Mouse (Mus musculus) lung, postnatal 10 days (tissue): Measurements from ENCODE around the gene Mettl7a3.
A peak's percentile ranks its signal among the peaks of the same experiment; 100 is the strongest.
"Not testable (repeated sequence)": the region's sequence is repeated elsewhere in the genome, so short reads cannot be mapped to it uniquely, and the experiment has no call there.

Experiments
- DNase-seq: peaks from one replicate; pipeline ENCODE4 v3.0.0; 2021

The Mettl7a3 gene

DNA sequence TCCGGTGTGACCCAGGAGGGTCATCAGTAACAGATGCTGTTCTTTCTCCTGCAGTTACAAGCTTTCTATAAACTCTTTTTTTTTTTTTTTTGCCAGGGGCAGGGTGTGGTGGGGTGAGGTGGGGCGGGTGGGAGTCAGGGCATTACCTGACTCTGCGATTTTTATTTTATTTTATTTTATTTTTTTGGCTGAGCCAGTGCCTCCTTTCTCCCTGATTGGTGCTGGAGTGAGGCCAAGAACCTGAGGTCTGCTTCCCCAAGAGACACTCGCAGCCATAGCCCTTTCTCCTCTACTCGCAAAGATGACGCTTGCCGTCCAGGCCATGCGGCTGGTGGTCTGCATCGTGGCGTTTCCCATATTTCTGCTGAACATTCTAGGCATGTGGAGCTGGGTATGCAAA is at the start of gene Mettl7a3:
Gene Mettl7a3 (plus strand): TSS at position 301 of the 400 bp plus-strand sequence.
- DNase-seq = no peak

DNA sequence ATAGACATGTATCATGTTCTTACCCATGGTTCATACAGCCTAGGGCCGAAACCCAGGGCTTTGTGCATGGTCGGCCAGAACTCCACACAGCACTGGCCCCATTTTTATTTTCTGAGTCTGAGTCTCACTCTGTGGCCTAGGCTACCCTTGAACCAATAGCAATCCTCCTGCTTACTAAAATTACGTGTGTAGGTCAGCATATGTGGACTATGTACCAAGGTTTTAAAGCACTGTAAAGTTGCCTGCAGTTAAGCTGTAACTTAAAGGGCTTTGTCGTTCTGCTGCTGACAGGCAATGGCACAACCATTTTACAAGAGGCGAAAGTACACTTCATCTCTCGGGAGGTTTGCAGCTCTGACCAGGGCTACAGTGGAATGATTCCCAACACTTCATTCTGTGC is 45.7 kb upstream of the Mettl7a3 start:
- DNase-seq = no peak

DNA sequence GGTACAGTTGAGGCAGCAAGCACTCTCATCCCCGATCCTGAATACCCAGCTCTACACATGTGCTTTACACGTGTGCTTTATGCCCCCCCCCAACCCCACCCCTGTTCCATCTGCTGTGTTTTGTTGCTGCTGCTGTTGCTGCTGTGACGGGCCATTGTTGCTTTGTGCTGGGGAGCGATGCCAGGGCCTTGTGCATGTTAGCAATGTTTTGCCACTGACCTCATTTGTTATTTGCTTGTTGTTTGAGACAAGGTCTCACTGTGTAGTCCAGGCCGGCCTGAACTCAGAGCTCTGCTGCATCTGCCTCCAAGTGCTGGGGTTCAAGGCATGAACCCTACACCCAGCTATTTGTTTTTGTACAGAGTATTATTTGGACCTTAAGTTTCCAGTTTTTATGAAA is 43.9 kb upstream of the Mettl7a3 start:
- DNase-seq = no peak

DNA sequence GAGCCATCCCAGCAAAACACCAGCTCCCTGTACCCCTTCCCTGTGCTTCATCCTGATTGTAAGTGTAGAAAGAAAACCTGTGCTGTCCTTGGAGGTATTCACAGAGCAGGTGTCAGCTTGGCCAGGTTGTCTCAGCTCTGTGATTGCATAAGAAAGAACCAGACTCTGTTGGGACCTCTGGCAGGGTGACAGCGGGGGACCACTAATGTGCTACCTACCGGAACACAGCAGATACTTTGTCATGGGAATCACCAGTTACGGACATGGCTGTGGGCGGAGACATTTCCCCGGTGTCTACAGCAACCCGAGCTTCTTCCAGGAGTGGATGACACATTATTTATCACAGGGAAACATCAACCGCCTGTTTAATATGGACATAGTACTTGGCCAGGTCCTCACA is 42.4 kb upstream of the Mettl7a3 start:
- DNase-seq = no peak

DNA sequence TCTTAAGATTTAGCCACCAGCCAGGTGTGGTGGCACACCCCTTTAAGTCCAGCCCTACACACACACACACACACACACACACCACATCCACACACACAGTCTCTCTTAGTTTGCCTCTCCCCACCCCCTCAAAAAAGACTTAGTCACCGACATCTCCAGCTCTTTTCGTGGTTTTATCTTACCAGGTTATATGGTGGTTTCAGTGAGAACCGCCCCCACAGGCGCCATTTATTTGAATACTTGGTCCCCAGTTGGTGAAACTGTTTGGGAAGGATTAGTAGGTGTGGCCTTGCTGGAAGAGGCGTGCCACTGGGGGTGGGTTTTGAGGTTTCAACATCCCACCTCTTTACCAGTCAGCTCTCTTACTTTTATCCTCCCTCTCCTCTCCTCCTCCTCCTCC is 36.9 kb upstream of the Mettl7a3 start:
- no peak for DNase-seq

DNA sequence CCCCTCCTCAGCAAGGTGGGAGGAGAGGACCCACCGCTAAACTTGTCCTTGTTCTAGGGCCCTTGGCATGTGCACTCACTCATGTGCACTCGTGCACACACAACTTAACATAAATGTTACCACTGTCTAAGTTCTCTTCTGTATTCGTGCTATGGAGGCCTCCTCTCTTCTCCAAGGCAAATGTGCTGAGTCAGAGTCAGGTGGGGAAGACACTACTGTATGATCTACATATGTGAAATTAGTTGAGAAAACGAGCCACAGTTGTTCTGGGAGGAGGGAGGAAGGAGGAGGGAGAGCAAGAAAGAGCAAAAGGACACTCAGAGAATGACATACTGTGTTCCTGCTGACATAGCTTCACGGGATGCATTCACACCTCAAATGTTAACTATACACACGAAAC is 34.2 kb upstream of the Mettl7a3 start:
- DNase-seq = no peak

DNA sequence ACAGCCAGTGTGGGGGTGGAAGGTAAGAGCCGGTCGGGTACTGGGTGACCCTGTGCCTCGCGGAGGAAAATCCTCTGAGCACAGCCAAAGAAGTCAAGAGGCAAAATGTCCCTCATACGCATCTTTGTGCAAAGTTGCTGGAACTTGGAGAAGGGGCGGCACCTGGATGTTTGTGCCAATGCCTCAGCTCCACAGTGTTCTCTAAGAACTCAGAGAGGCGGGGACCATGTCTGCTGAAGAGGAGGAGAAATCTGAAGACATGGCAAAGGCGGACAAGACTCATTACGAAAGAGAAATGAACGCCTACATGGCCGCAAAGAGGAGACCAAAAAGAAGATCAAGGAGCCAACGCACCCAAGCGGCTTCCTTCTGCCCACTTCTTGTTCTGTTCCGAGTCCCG is 33.2 kb upstream of the Mettl7a3 start:
- no peak for DNase-seq

DNA sequence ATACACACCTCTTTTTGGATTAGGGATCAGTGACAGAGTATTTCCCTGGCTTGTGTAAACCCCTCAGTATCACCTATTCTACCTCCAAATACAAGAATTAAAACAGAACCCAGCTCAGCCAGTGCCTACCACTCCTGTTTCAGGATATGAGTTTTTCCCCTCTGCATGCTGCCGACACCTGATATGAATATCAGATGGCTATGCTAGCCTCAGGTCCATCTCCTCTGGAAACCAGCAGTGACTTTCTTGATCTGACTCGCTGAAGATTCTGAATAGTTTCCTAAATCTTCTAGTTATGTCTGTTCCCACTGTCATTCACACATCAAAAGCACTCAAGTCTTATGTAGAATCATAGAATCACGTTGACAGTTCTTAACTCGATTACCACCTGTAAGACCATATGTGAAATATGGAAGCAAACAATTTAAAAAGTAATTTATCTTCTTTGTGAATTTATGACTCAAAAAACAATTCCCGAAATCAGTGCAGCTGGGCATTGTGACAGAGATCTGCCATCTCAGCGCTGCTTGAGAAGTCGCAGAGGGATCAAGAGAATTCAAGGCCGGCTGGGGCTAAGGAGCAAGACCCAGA is 31.2 kb upstream of the Mettl7a3 start:
- DNase-seq = no peak

DNA sequence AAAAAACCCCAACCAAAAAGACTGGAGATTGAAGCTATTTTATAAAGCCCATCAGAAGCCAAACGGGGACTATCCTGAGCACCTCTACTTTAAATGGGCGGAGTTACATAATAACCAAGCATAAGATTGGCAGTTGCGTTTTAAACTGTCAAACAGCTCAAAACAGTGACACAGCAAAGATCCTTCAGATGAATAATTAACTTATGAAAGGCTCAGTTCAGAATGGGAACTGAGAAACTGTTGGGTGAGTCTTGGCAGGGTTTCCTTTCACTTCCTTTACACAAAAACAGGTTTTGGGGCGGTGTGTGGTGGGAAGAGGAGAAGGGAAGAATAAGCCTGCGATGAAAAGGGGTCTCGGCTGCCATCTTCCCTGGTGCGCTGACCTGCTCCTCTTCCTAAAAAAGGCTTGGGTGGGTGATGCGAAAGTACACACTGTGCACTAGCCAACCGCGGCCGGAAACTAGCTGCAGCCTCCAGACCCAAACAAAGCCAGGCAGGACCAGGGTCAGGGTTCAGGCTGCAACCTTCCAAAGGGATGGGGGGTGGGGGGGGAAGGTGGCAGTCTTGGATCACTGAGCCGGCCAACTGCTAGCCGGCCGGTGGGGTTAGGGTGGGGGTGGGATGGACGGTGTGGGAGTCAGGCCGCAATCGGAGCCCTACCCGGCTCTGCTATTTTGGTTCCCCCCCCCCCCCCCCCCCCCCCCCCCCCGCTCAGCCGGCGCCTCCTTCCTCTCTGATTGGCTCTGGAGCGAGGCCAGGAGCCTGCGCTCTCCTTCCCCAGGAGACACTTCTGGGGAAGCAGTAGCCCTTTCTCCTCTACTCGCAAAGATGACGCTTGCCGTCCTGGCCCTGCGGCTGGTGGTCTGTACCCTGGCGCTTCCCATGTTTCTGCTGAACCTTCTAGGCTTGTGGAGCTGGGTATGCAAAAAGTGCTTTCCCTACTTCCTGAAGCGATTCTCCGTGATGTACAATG is 30.4 kb upstream of the Mettl7a3 start, which contains the start of gene Mettl7a1:
Gene Mettl7a1 (plus strand): TSS at position 122 of the 973 bp plus-strand sequence.
- DNase-seq = peak; percentile 89

DNA sequence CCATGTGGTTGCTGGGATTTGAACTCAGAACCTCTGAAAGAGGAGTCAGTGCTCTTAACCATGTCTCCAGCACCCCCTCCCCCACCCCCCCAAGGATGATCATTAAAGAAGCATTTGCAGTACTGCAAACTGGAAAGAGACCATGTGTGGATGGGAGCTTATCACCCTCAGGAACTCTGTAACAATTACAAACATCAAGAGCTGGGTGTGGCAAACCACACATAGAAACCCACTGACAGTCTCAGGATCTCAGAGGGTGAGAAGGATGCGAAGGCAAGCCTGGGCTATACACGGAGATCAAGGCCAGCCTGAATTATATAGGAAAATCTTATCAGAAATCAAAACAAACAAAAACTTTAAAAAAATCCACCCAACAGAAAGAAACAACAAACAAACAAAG is 28.5 kb upstream of the Mettl7a3 start:
- DNase-seq = no peak

DNA sequence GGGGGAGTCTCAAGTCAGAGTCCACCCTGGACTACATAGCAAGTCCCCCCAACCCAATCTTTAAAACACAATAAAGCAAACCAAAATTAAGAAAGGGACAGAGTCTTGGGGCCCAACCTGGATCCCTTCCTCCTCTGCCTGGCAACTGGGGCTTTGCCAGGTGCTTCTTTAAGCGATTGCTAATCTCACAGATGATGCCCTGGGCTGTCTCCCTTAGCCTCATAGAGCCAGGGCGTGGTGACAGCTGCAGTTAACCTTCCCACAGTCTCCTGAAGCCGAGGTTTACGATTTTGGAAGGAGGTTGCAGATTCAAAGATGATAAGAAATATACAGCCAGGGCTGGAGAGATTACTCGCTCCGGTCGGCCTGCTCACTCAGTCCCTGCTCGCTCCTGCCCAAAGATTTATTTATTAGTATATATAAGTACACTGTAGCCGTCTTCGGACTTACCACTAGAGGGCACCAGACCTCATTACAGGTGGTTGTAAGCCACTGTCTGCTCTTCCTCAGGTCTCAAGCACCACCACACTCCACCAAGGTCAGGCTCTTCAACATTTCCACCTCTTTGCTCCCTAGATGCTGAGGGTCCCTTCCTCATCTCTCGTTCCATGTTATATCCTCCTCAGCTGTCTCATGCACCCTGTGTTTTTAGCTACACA is 27.2 kb upstream of the Mettl7a3 start:
- DNase-seq = peak; percentile 59

DNA sequence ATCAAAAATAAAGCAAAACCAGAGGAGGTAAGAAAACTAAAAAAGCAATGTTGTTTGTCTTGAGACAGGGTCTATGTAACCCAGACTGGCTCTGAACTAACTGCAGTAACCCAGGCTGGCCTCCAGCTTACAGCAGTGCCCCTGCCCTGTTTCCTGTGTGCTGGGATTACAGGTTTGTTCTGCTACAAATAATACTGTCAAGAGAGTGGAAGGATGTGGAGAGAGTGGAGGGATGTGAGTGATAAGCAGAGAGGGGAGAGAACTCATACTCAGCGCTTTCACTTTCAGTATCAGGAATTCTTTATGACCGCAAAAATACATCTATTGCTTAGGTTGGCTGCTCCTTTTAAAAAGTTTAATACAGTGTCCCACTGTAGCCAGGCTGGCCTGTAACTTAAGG is 22.4 kb upstream of the Mettl7a3 start:
- no peak for DNase-seq

DNA sequence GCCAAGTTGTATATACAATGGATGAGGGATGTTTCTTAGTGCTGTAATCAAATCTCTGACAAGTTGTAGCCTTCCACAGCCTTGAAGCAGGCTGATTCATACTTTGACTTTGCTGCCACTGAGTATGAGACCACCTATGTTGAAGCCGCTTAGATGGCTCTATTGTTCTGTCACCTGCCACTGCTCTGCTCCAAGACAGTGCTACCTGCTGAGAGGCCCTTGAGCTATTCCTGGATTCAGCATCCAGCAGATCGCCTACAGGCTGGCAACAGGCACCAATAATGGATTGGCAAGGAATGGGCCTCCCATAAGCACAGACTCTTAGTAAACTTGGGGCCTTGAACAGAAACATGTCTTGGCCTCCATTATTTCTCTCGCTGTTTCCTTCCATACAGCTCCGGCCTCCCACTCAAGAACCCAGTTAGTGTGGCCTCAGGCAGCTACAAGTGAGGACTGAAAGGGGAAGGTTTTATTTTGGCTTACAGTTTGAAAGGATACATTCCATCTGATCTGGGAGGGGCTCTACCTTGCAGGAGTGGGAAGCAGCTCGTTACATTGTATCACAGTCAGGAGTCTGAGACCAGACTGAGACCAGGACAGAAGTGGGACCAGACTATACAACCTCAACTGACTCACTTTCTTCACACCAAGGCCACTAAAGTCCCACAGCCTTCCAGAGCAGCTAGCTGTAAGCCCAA is 20.1 kb upstream of the Mettl7a3 start:
- DNase-seq = no peak

DNA sequence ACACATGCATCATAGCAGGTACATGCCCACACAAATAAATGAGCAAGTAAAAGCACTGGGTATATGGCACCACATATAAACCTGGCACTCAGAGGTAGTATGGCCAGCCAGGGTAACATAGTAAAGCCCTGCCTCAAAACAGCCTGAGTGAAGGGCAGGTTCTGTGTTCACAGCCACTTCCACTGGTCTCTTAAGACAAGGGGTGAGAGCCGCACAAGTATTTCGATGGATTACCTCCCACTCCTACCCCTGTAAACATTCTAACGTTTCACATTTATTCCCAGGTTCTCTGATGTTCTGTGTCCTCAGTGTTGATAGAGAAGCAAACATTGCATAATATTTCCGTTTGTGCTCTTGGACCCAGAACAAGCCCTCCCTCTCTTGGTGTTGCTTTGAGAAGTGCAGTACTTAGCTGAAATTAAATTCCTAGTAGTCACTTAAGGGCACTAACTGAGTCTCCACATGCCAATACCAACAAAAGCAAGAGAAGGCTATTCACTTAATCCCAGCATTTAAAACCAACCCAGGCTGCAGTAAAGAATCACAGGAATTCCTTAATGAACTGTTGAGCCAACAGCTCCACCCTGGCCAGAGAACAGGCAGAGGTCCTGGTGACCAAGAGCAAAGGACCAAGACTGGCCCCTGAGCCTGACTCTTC is 16.6 kb upstream of the Mettl7a3 start:
- peak; percentile 72 for DNase-seq

DNA sequence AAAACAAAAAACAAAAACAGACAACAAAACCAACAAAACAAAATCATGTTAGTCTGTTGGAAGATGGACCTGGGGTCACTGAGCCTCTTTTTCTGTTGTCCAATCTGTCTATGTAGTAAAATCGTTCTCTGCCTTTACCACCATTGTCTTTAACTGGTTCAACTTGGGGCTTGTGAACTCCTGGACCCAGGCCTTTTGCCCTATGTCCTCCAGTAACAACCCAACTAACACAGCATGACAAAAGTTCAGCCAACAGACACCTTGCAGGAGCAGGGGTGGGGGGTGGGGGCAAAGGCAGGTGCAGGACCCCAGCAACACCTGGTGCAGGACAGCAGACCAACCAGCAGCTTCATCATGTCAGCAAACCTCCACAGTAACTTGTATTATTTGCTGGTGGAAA is 14.8 kb upstream of the Mettl7a3 start:
- DNase-seq = no peak

DNA sequence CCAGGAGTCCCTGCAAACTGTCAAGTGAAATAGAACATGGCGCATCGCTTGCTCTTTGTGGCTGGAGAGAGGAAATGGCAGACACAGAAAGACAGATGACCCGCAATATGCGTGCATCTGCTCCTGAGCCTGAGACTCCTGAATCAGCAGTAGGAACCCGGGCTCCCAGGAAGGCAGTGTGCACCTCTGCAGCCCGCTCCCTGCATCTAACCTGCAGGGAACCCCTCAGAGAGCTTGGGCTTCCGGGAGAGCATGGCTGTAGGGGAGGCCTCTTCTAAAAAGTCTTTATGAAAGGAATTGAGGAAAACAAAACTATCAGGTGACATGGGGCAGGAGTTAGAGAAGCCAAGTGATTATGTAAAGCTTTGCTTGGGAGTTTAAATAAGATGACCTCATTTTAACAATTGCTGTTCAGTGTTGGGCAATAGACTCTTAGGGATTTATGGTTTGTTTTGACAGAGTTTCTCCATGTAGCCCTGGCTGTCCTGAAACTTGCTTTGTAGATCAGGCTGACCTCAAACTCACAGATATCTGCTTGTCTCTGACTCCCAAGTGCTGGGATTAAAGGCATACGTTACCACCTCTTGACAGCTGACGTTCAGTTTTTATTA is 14.3 kb upstream of the Mettl7a3 start:
- peak; percentile 32 for DNase-seq

DNA sequence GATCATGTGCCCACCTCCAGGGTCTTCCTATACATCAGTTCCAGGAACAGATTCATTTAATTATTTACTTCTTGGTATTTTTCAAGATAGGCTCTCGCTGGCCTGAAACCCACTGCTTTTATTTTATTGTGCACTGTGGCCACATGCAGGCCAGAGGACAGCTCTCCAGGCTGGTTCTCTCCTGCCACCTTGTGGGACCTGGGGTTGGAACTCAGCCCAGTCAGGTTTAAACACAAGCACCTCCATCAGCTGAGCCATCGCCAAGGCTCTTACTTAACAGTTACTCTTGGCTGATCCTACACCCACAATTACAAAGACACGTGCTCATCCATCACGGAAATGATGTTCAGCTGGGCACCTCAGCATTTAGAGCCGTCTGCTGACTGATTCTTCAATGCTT is 13.6 kb upstream of the Mettl7a3 start:
- peak; percentile 77 for DNase-seq

DNA sequence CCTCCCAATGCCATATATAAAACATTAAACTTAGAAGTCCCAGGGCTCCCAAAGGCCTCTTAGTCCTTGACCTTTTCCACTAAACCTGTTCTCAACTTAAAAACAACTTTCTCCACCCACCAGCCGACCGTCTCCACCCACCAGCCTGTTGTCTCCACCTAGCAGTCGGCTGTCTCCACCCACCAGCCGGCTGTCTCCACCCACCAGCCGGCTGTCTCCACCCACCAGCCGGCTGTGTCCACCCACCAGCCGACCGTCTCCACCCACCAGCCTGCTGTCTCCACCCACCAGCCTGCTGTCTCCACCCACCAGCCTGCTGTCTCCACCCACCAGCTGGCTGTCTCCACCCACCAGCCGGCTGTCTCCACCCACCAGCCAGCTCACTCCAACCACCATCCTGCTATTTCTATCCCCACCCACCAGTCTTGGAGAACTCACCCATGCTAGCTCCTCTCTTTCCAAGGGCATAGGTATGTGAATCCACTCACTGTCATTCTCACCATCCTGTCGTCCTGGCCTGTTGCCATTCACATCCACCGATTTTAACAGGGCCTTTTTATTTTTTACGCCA is 10.6 kb upstream of the Mettl7a3 start:
- DNase-seq = no peak

DNA sequence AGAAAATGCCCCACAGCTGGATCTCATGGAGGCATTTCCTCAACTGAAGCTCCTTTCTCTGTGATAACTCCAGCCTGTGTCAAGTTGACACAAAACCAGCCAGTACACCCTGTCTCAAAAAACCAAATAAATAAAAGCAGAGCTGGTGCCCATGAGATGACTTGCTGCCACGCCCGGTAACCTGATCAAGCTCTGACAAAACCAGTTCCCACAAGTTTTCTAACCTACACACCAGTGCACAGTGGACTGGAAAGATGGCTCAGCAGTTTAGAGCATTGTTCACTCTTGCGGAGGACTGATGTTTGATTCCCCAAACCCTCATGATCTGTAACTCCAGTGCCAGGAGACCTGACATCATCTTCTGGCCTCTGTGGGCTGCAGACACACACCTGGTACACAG is 9.5 kb upstream of the Mettl7a3 start:
- DNase-seq = no peak

DNA sequence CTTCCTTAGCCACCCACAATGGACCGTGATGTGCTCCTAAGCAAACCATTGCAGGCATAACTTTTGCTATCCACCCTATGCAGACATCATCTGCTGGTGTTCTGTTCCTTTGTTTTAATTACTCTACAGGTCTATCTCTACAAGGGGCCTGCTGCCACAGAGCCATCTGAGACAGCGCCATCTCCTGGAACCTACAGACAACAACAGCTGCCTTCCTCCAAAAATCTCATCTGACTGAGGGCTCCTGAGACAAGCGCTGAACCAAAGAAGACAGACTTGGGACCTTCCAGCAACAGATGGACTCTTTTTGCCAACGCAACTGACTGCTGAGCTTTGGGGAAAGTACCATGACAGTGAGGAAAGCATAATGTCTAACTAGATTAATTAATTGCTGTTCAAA is 6.6 kb upstream of the Mettl7a3 start:
- peak; percentile 29 for DNase-seq

DNA sequence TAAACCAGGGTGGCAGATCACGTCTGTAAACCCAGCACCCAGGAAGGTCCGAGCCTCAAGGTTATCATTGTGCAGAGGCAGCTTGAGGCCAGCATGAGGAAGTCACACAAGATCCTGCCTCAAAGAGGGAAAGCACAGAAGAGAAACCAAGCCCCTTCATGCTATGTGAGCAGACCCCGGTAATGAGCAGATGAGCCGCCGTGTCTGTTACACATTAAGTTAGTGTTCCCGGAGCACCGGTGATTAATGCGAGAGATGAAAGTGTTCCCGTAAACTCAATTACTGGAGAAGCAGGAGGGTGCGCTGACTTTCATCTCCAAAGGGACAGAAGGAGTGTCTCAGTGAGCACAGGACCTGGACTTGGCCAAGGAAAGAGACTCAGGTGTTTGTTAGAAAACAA is 5.4 kb upstream of the Mettl7a3 start:
- not testable (repeated sequence) for DNase-seq

DNA sequence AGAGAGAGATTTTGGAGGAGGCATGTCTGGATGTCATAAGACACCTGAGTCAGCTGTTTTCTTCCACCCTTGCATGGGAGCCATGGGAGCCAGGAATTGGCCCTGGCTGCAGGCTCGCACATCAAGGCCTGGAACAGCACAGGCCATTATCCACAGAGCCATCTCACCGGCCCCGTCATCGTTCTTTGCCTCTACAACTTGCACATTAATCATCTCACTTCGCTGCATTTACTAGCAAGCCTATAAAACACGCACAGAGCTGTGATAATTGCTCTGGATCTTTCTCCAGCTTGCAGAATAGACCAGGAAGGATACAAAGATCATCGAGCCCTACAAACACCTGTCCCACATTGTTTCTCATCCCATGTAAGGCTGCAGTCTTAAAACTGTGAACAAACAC is 4.0 kb upstream of the Mettl7a3 start:
- no peak for DNase-seq
